Mouse (Mus musculus): ENCODE results near the gene 4930415O20Rik. TPM values are rescaled to one million over a fixed set of nuclear protein-coding genes. Genes with fewer than 3 reads are reported as not detected.

The 4930415O20Rik gene
- polyA plus RNA-seq, 1 experiment from 2014 or later, result not detected

DNA sequence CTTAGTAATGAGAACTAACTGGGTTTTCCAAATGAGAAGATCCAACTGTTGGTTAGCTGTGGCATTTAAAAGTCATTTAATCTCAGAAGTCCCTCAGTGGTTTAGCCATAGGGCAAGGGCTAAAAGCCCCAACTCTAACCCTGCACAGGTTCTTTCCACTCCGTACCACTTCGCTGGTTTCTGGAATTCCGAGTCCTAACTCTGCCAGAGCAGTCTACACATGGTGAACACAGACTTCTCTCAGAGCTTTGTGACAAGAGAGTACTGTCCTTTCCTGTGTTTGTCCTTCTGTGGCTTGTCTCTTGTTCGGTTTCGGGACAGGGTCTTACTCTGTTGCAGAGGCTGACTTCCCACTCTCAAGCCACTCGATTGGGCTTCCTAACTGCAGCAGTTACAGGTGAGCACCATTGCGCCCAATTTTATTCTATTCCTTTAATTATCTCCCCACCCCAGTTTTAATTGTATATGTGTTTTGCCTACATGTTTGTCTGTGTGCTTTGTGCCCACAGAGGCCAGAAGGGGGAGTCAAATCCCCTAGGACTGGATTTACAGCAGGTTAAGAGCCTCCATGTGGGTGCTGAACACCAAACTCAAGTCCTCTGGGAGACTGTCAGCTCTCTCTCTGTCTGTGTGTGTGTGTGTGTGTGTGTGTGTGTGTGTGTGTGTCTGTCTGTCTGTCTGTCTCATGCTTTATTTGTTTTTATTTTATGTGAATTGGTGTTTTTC, 55.8 kb downstream of the 4930415O20Rik start:
- Histone ChIP-seq H3K9ac (ENCODE audit: low read length) (no peak overlapping the region), H3K4me1 (ENCODE audit: control insufficient read depth, insufficient read depth, low read length) (peaks cover 14% of the 10 kb centered on the region), H3K27ac (ENCODE audit: low read depth, low read length) (no peak overlapping the region)

DNA sequence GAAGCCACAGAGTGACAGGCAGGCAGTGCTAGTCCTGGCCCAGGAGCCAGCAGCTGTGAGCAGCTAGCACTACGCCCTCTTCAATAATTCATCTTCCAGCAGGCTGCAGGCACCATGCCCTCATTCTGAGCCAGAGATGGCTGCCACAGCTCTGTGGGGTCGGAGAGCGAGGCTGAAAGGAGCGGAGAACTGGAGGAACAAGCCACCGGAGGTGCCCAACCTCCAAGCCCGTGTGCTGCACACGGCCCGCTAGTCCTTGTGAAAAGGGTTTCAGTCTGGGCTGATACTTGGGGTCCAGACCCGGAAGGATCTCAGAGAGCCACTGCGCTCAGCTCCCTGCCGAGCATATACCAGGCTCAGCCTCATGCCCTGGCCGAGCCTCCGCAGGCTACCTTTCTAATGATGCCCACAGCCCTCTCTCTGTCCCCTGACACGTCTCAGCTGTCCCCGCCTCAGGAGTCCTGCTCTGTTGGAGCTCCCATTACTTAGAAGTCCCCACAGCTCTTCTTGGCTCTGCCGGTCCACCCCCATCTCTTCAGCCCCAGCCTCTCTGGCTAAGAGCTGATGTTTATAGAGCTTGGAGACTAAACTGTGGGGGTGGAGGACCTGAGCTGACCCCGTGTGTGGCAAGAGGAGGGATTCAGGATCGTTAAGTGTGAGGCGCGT, 57.9 kb downstream of the 4930415O20Rik start:
- Histone ChIP-seq H3K4me3 (ENCODE audit: low read depth, low read length) (peak overlapping the region; percentile 13; the same call in 1 of the 2 replicates), H3K9ac (ENCODE audit: low read length) (peak overlapping the region; percentile 44), H3K27ac (ENCODE audit: low read depth, low read length) (peak overlapping the region; percentile 62), H3K9me3 (ENCODE audit: control insufficient read depth, low read length) (no peaks in the 10 kb centered on the region), H3K27me3 (ENCODE audit: control insufficient read depth, insufficient read depth, low read length) (peaks cover 27% of the 10 kb centered on the region), H3K4me2 (ENCODE audit: low read depth) (peak overlapping the region; percentile 38), H3K36me3 (ENCODE audit: control insufficient read depth, insufficient read depth, low read length) (no peaks in the 10 kb centered on the region), H3K4me1 (ENCODE audit: control insufficient read depth, insufficient read depth, low read length) (peaks cover 29% of the 10 kb centered on the region)
- DNase-seq (ENCODE audit: low spot score), result peak; percentile 71
- no peak for ATAC-seq (ENCODE audit: insufficient read depth, low FRiP score, low TSS enrichment)
- 7% methylated on average over 20 of the region's 20 CpGs for WGBS

More for the DNA sequence above, 55.8 kb downstream of the 4930415O20Rik start:
- no peak for DNase-seq (ENCODE audit: low spot score)
- WGBS, result 80% methylated on average over 7 of the region's 7 CpGs
- no peaks in the 10 kb centered on the region for H3K36me3 ChIP-seq (ENCODE audit: control insufficient read depth, insufficient read depth, low read length)
- no peak for ATAC-seq (ENCODE audit: insufficient read depth, low FRiP score, low TSS enrichment)
- H3K4me3 ChIP-seq (ENCODE audit: low read depth, low read length), result no peak overlapping the region
- H3K9me3 ChIP-seq (ENCODE audit: control insufficient read depth, low read length), result no peaks in the 10 kb centered on the region
- H3K4me2 ChIP-seq (ENCODE audit: low read depth), result no peak overlapping the region
- H3K27me3 ChIP-seq (ENCODE audit: control insufficient read depth, insufficient read depth, low read length), result peaks cover 20% of the 10 kb centered on the region

DNA sequence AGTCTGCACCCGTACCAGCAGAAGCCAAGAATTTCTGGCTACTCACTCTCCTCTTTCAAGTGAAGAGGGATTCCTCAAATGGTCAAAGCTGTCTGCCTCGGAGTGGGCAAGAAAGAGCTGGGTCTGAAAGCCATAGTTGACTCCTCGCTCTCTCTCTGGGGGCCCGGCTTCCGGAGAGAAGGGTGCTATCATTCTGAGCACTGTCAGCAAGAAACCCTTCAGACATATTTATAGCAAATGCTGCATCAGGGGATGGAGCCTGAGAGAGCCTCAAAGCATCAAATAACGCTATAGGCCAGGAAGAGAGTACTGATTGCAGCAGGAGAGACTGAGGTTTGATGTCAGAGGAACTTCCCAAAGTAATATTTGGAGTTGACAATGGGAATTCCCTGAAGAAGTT, 58.7 kb downstream of the 4930415O20Rik start:
- WGBS, result 45% methylated on average over 6 of the region's 6 CpGs
- Histone ChIP-seq H3K9ac (ENCODE audit: low read length) (no peak overlapping the region; the same call in 1 of the 2 replicates), H3K27me3 (ENCODE audit: control insufficient read depth, insufficient read depth, low read length) (peaks cover 31% of the 10 kb centered on the region)

GRCm38 (mm10) chr15:98630540-98630939, 59.7 kb downstream of the 4930415O20Rik start, which contains the start of gene Cacnb3:
Gene Cacnb3, plus strand, starts transcription at chr15:98630840.
- peaks cover 31% of the 10 kb centered on the region for H3K27me3 ChIP-seq (ENCODE audit: control insufficient read depth, insufficient read depth, low read length)
- peak within 1 kb of the TSS; percentile 82 for H3K4me3 ChIP-seq (ENCODE audit: low read depth, low read length)
- no peaks in the 10 kb centered on the region for H3K36me3 ChIP-seq (ENCODE audit: control insufficient read depth, insufficient read depth, low read length)
- ATAC-seq (ENCODE audit: insufficient read depth, low FRiP score, low TSS enrichment) (no peak), DNase-seq (ENCODE audit: low spot score) (no peak)
- H3K4me1 ChIP-seq (ENCODE audit: control insufficient read depth, insufficient read depth, low read length), result peaks cover 35% of the 10 kb centered on the region
- H3K27ac ChIP-seq (ENCODE audit: low read depth, low read length), result no peak within 1 kb of the TSS
- 31% methylated on average over 4 of the region's 4 CpGs for WGBS
- no peaks in the 10 kb centered on the region for H3K9me3 ChIP-seq (ENCODE audit: control insufficient read depth, low read length)
- peak within 1 kb of the TSS; percentile 96 for H3K4me2 ChIP-seq (ENCODE audit: low read depth)
- no peak within 1 kb of the TSS; the same call in 1 of the 2 replicates for H3K9ac ChIP-seq (ENCODE audit: low read length)

More for the DNA sequence above, 58.7 kb downstream of the 4930415O20Rik start:
- Histone ChIP-seq H3K4me2 (ENCODE audit: low read depth) (no peak overlapping the region; the same call in 1 of the 2 replicates), H3K36me3 (ENCODE audit: control insufficient read depth, insufficient read depth, low read length) (no peaks in the 10 kb centered on the region), H3K9me3 (ENCODE audit: control insufficient read depth, low read length) (no peaks in the 10 kb centered on the region), H3K4me1 (ENCODE audit: control insufficient read depth, insufficient read depth, low read length) (peaks cover 32% of the 10 kb centered on the region), H3K27ac (ENCODE audit: low read depth, low read length) (no peak overlapping the region), H3K4me3 (ENCODE audit: low read depth, low read length) (no peak overlapping the region)
- DNase-seq (ENCODE audit: low spot score) (no peak), ATAC-seq (ENCODE audit: insufficient read depth, low FRiP score, low TSS enrichment) (no peak)

- ATAC-seq (ENCODE audit: insufficient read depth, low FRiP score, low TSS enrichment) (peak; percentile 43; the same call in 1 of the 2 replicates), DNase-seq (ENCODE audit: low spot score) (peak; percentile 91)
- Histone ChIP-seq H3K4me1 (ENCODE audit: control insufficient read depth, insufficient read depth, low read length) (peaks cover 43% of the 10 kb centered on the region), H3K36me3 (ENCODE audit: control insufficient read depth, insufficient read depth, low read length) (no peaks in the 10 kb centered on the region), H3K9ac (ENCODE audit: low read length) (no peak overlapping the region; the same call in 1 of the 2 replicates), H3K4me3 (ENCODE audit: low read depth, low read length) (peak overlapping the region; percentile 82), H3K9me3 (ENCODE audit: control insufficient read depth, low read length) (no peaks in the 10 kb centered on the region), H3K4me2 (ENCODE audit: low read depth) (peak overlapping the region; percentile 96), H3K27ac (ENCODE audit: low read depth, low read length) (no peak overlapping the region), H3K27me3 (ENCODE audit: control insufficient read depth, insufficient read depth, low read length) (peaks cover 36% of the 10 kb centered on the region)
- WGBS, result under 1% methylated on average over 18 of the region's 18 CpGs
Observed at GRCm38 (mm10) chr15:98631493-98631892, 60.7 kb downstream of the 4930415O20Rik start.

GRCm38 (mm10) chr15:98632107-98632744, 61.4 kb downstream of the 4930415O20Rik start:
- Histone ChIP-seq H3K27me3 (ENCODE audit: control insufficient read depth, insufficient read depth, low read length) (peaks cover 39% of the 10 kb centered on the region), H3K4me1 (ENCODE audit: control insufficient read depth, insufficient read depth, low read length) (peaks cover 46% of the 10 kb centered on the region)

GRCm38 (mm10) chr15:98632921-98633320, 62.1 kb downstream of the 4930415O20Rik start:
- H3K4me1 ChIP-seq (ENCODE audit: control insufficient read depth, insufficient read depth, low read length), result peaks cover 46% of the 10 kb centered on the region
- H3K27ac ChIP-seq (ENCODE audit: low read depth, low read length), result no peak overlapping the region
- H3K27me3 ChIP-seq (ENCODE audit: control insufficient read depth, insufficient read depth, low read length), result peaks cover 39% of the 10 kb centered on the region
- H3K4me3 ChIP-seq (ENCODE audit: low read depth, low read length), result peak overlapping the region; percentile 82
- DNase-seq (ENCODE audit: low spot score), result no peak
- H3K36me3 ChIP-seq (ENCODE audit: control insufficient read depth, insufficient read depth, low read length), result no peaks in the 10 kb centered on the region
- ATAC-seq (ENCODE audit: insufficient read depth, low FRiP score, low TSS enrichment), result no peak
- 2% methylated on average over 4 of the region's 4 CpGs for WGBS
- peak overlapping the region; percentile 96 for H3K4me2 ChIP-seq (ENCODE audit: low read depth)
- peak overlapping the region; percentile 49 for H3K9ac ChIP-seq (ENCODE audit: low read length)
- no peaks in the 10 kb centered on the region for H3K9me3 ChIP-seq (ENCODE audit: control insufficient read depth, low read length)

More at GRCm38 (mm10) chr15:98632107-98632744, 61.4 kb downstream of the 4930415O20Rik start:
- peak overlapping the region; percentile 96 for H3K4me2 ChIP-seq (ENCODE audit: low read depth)
- H3K9me3 ChIP-seq (ENCODE audit: control insufficient read depth, low read length), result no peaks in the 10 kb centered on the region
- H3K27ac ChIP-seq (ENCODE audit: low read depth, low read length), result no peak overlapping the region
- ATAC-seq (ENCODE audit: insufficient read depth, low FRiP score, low TSS enrichment), result no peak
- peak overlapping the region; percentile 49 for H3K9ac ChIP-seq (ENCODE audit: low read length)
- H3K4me3 ChIP-seq (ENCODE audit: low read depth, low read length), result peak overlapping the region; percentile 82
- under 1% methylated on average over 18 of the region's 25 CpGs for WGBS
- H3K36me3 ChIP-seq (ENCODE audit: control insufficient read depth, insufficient read depth, low read length), result no peaks in the 10 kb centered on the region
- DNase-seq (ENCODE audit: low spot score), result peak; percentile 72

- ATAC-seq (ENCODE audit: insufficient read depth, low FRiP score, low TSS enrichment) (0 out of 2 replicates have a peak, but pooled peaks have one; percentile 8), DNase-seq (ENCODE audit: low spot score) (no peak)
- Histone ChIP-seq H3K9me3 (ENCODE audit: control insufficient read depth, low read length) (no peaks in the 10 kb centered on the region), H3K4me3 (ENCODE audit: low read depth, low read length) (peak overlapping the region; percentile 82), H3K27me3 (ENCODE audit: control insufficient read depth, insufficient read depth, low read length) (peaks cover 39% of the 10 kb centered on the region), H3K4me2 (ENCODE audit: low read depth) (peak overlapping the region; percentile 96), H3K36me3 (ENCODE audit: control insufficient read depth, insufficient read depth, low read length) (no peaks in the 10 kb centered on the region), H3K9ac (ENCODE audit: low read length) (peak overlapping the region; percentile 94), H3K27ac (ENCODE audit: low read depth, low read length) (peak overlapping the region; percentile 91), H3K4me1 (ENCODE audit: control insufficient read depth, insufficient read depth, low read length) (peaks cover 38% of the 10 kb centered on the region)
- WGBS, result 2% methylated on average over 25 of the region's 25 CpGs
Observed at GRCm38 (mm10) chr15:98633822-98634470, 63.1 kb downstream of the 4930415O20Rik start.

All from neural tube, embryonic 11.5 days (tissue).